Comparison of ENCODE assay signal across 18 mouse cellular contexts in genomic region chr8:126688450-126688849, GRCm38 (mm10).
DNase-seq lines count a peak whose midpoint lies in the region; ATAC-seq and TF ChIP-seq lines count a peak whose summit lies in the region.
"Had no signal": no experiment of that assay in that cellular context is flagged by ENCODE, and none has a peak within 500 bp of the region (broad histone marks: within the 10 kb centered on the region; RNA-seq: fewer than 3 reads in every experiment).

No protein-coding gene starts in this region.

- TF ChIP-seq CTCF in forebrain, postnatal 0 days (IDR thresholded peaks at IDR 0.05; ENCODE audit: low read depth): 0 out of 2 replicates have a peak, but pooled peaks have one; percentile 4
- TF ChIP-seq CTCF in lung, postnatal 0 days (IDR thresholded peaks at IDR 0.05): peak; percentile 34

- no peaks in the 10 kb centered on the region for H3K27me3 ChIP-seq in forebrain, postnatal 0 days (ENCODE audit: insufficient read depth, low read length)
- no peaks in the 10 kb centered on the region for H3K27me3 ChIP-seq in forebrain, embryonic 10.5 days (ENCODE audit: poor library complexity, severe bottlenecking)
- no peaks in the 10 kb centered on the region for H3K27me3 ChIP-seq in kidney, embryonic 15.5 days
- H3K27me3 ChIP-seq in lung, postnatal 0 days (replicated peaks; ENCODE audit: insufficient read depth, low read length): no peaks in the 10 kb centered on the region
- H3K27me3 ChIP-seq: forebrain, embryonic 13.5 days; heart, embryonic 12.5 days; liver, embryonic 13.5 days had no signal

- WGBS in forebrain, postnatal 0 days: 80% methylated on average over 5 of the region's 5 CpGs
- 80% methylated on average over 5 of the region's 5 CpGs for WGBS in forebrain, embryonic 10.5 days
- WGBS in kidney, embryonic 15.5 days: 64% methylated on average over 5 of the region's 5 CpGs
- WGBS in lung, postnatal 0 days: 80% methylated on average over 5 of the region's 5 CpGs

- DNase-seq in forebrain, postnatal 0 days: no peak
- DNase-seq in forebrain, embryonic 10.5 days (ENCODE audit: extremely low spot score, low spot score): no peak
- DNase-seq in kidney, adult 11 months: no peak
- DNase-seq in lung, postnatal 0 days (ENCODE audit: low spot score): no peak
- no peak for DNase-seq in lung, adult 18-20 months
- peak; percentile 26 for DNase-seq in induced T-regulatory cell, adult 2 months (ENCODE audit: low read depth)
- DNase-seq in right cerebral cortex, postnatal 4 days: no peak
- DNase-seq: adrenal gland, postnatal 10 days; cerebellum, adult 11-12 months; cerebellum, postnatal 25 days; heart, postnatal 4 days; kidney, postnatal 36 days; liver, embryonic 13.5 days; lung, postnatal 36 days; right cerebral cortex, postnatal 25 days had no signal

- ATAC-seq in forebrain, postnatal 0 days: no peak
- 0 out of 2 replicates have a peak, but pooled peaks have one; percentile 7 for ATAC-seq in kidney, embryonic 15.5 days (replicated peaks; ENCODE audit: low FRiP score)
- no peak for ATAC-seq in lung, postnatal 0 days
- ATAC-seq: forebrain, embryonic 13.5 days had no signal

- H3K4me1 ChIP-seq in forebrain, postnatal 0 days (ENCODE audit: insufficient read depth): no peaks in the 10 kb centered on the region
- H3K4me1 ChIP-seq in forebrain, embryonic 10.5 days: no peaks in the 10 kb centered on the region
- peaks cover 30% of the 10 kb centered on the region for H3K4me1 ChIP-seq in kidney, embryonic 15.5 days
- H3K4me1 ChIP-seq in lung, postnatal 0 days (ENCODE audit: insufficient read depth, low read depth, low read length): peaks cover 8% of the 10 kb centered on the region; the same call in 1 of the 2 replicates
- H3K4me1 ChIP-seq: liver, embryonic 13.5 days had no signal

- H3K27ac ChIP-seq in forebrain, postnatal 0 days (ENCODE audit: low read depth, low read length): no peak overlapping the region
- no peak overlapping the region for H3K27ac ChIP-seq in forebrain, embryonic 10.5 days
- peak overlapping the region; percentile 66 for H3K27ac ChIP-seq in kidney, embryonic 15.5 days
- H3K27ac ChIP-seq in lung, postnatal 0 days (ENCODE audit: low read length): no peak overlapping the region
- H3K27ac ChIP-seq: forebrain, embryonic 13.5 days; liver, embryonic 13.5 days had no signal

- no peak for TF ChIP-seq EP300 in lung, postnatal 0 days (IDR thresholded peaks at IDR 0.05)

- no peak overlapping the region for H3K4me3 ChIP-seq in forebrain, postnatal 0 days (ENCODE audit: low read depth, low read length)
- no peak overlapping the region for H3K4me3 ChIP-seq in forebrain, embryonic 10.5 days
- no peak overlapping the region for H3K4me3 ChIP-seq in kidney, embryonic 15.5 days (replicated peaks)
- no peak overlapping the region for H3K4me3 ChIP-seq in lung, postnatal 0 days (ENCODE audit: low read depth, low read length)
- H3K4me3 ChIP-seq: forebrain, embryonic 13.5 days; heart, embryonic 12.5 days; liver, embryonic 13.5 days had no signal

- no peak overlapping the region for H3K9ac ChIP-seq in forebrain, postnatal 0 days
- H3K9ac ChIP-seq in kidney, embryonic 15.5 days: no peak overlapping the region
- no peak overlapping the region for H3K9ac ChIP-seq in lung, postnatal 0 days (replicated peaks; ENCODE audit: low read depth)
- H3K9ac ChIP-seq: forebrain, embryonic 13.5 days; heart, embryonic 12.5 days; liver, embryonic 13.5 days had no signal

- H3K9me3 ChIP-seq in forebrain, postnatal 0 days (ENCODE audit: low read length): no peaks in the 10 kb centered on the region
- no peaks in the 10 kb centered on the region for H3K9me3 ChIP-seq in forebrain, embryonic 10.5 days
- no peaks in the 10 kb centered on the region for H3K9me3 ChIP-seq in kidney, embryonic 15.5 days (replicated peaks)
- H3K9me3 ChIP-seq in lung, postnatal 0 days (ENCODE audit: low read length): no peaks in the 10 kb centered on the region
- H3K9me3 ChIP-seq: forebrain, embryonic 13.5 days; heart, embryonic 12.5 days; liver, embryonic 13.5 days had no signal

- H3K4me2 ChIP-seq in forebrain, postnatal 0 days (ENCODE audit: low read depth): no peak overlapping the region
- no peak overlapping the region for H3K4me2 ChIP-seq in kidney, embryonic 15.5 days
- no peak overlapping the region for H3K4me2 ChIP-seq in lung, postnatal 0 days (replicated peaks; ENCODE audit: low read depth, low read length)
- H3K4me2 ChIP-seq: forebrain, embryonic 13.5 days; heart, embryonic 12.5 days; liver, embryonic 13.5 days had no signal

- H3K36me3 ChIP-seq in forebrain, postnatal 0 days (ENCODE audit: insufficient read depth): no peaks in the 10 kb centered on the region
- no peaks in the 10 kb centered on the region for H3K36me3 ChIP-seq in forebrain, embryonic 10.5 days (replicated peaks)
- H3K36me3 ChIP-seq in kidney, embryonic 15.5 days: no peaks in the 10 kb centered on the region
- H3K36me3 ChIP-seq in lung, postnatal 0 days (ENCODE audit: insufficient read depth, low read length): no peaks in the 10 kb centered on the region
- H3K36me3 ChIP-seq: heart, embryonic 12.5 days; liver, embryonic 13.5 days had no signal
